Mouse (Mus musculus) liver, embryonic 14.5 days (tissue): ENCODE measurements at regions not wholly inside any gene's neighbourhood (a gene's known extent, or its start where the extent isn't known, plus 50 kb on each side); places are given as distances from the start of the nearest gene placed in this dataset.

ENCODE experiments used
- ATAC-seq: fragments of 200-750 bp; cut with Nextera tagmentation; 2 replicates; pipeline ENCODE4 v1.8.0; 2017; ENCODE audit warnings: moderate number of reproducible peaks, mild to moderate bottlenecking, moderate library complexity; ENCODE audit not compliant: insufficient read depth
- DNase-seq, 3 experiments: peaks; one replicate each; pipeline ENCODE4 v3.0.0-alpha.2; 2012 to 2013; ENCODE audit warnings: low read depth in 3 of 3, low spot score in 3 of 3
- H3K27ac ChIP-seq: fragments of 300-500 bp; sonication (generic); 2 replicates; pipeline ENCODE4 v1.5.1; 2014; ENCODE audit warnings: moderate library complexity, mild to moderate bottlenecking, control low read depth, inconsistent platforms
- H3K27me3 ChIP-seq: fragments of 300-500 bp; sonication (generic); 2 replicates; pipeline ENCODE4 v1.6.1; 2014; ENCODE audit warnings: mild to moderate bottlenecking, low read length, moderate library complexity; ENCODE audit not compliant: control insufficient read depth, insufficient read depth
- H3K36me3 ChIP-seq: fragments of 300-500 bp; sonication (generic); replicated peaks from 2 replicates; pipeline ENCODE4 v1.6.1; 2014; ENCODE audit warnings: low read depth; ENCODE audit not compliant: control insufficient read depth, insufficient read depth
- H3K4me1 ChIP-seq, 2 experiments: fragments of 200-500 bp in 1 of 2; fragments of 300-500 bp in 1 of 2; sonication (generic) in 1 of 2; replicated peaks; 2 replicates each; pipeline ENCODE4 v1.6.1; 2012 to 2014; ENCODE audit warnings: antibody characterized with exemption in 1 of 2, inconsistent platforms in 1 of 2, low read length in 1 of 2; ENCODE audit not compliant: control insufficient read depth in 2 of 2, insufficient read depth in 2 of 2
- H3K4me2 ChIP-seq: fragments of 300-500 bp; sonication (generic); 2 replicates; pipeline ENCODE4 v1.6.1; 2014; ENCODE audit warnings: low read depth, mild to moderate bottlenecking, control low read depth, moderate library complexity
- H3K4me3 ChIP-seq, 2 experiments: fragments of 200-500 bp in 1 of 2; fragments of 300-500 bp in 1 of 2; sonication (generic) in 1 of 2; 2 replicates each; pipeline ENCODE4 v1.5.1; 2012 to 2014; ENCODE audit warnings: low read depth in 2 of 2, low read length in 2 of 2, mild to moderate bottlenecking in 2 of 2, control low read depth in 1 of 2, inconsistent platforms in 1 of 2, moderate library complexity in 1 of 2; ENCODE audit not compliant: insufficient read depth in 1 of 2
- H3K9ac ChIP-seq: fragments of 300-500 bp; sonication (generic); replicated peaks from 2 replicates; pipeline ENCODE4 v1.6.1; 2014; ENCODE audit warnings: mild to moderate bottlenecking, control low read depth, moderate library complexity
- H3K9me3 ChIP-seq: fragments of 300-500 bp; sonication (generic); 2 replicates; pipeline ENCODE4 v1.6.1; 2016; ENCODE audit warnings: low read length, mixed read lengths; ENCODE audit not compliant: control insufficient read depth
- CTCF ChIP-seq: IDR thresholded peaks from 2 replicates; pipeline ENCODE4 v1.5.1; 2016; ENCODE audit warnings: antibody characterized with exemption, low read depth, control low read depth
- EP300 ChIP-seq: IDR thresholded peaks from 2 replicates; pipeline ENCODE4 v1.6.1; 2016; ENCODE audit warnings: antibody characterized with exemption, low read depth
- WGBS: fragments of 180-500 bp; shearing (Covaris S2); extraction: QIAGEN DNeasy Blood & Tissue Kit; methylation state at CpG from one replicate; pipeline ENCODE4 v1.1.7; 2014; ENCODE audit not compliant: insufficient replicate concordance; 5-methylcytosine and 5-hydroxymethylcytosine counted together

DNA sequence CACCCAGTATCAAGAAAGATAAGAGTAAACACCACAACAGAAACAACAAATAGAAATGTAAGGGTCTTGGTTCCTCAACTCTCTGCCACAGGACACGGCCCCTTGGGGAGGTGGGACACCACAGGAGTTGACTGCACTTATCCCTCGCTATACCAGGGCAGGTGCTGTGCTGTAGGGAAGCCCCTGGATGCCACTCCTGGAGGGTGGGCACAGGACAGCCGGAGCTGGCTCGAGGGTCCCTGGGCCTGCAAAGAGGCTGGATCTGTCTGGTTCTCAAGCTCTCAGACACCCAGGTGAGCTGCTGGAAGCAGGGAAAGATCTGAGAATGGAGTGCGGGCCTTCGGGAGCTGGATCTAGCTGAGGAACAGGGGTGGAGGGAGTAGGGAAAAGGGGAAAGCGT, 249.5 kb upstream of the Ccnh start:
- H3K4me3 ChIP-seq: no peak overlapping the region
- DNase-seq (no peak), ATAC-seq (no peak)
- H3K4me1 ChIP-seq: no peaks in the 10 kb centered on the region
- H3K36me3 ChIP-seq: no peaks in the 10 kb centered on the region
- no peaks in the 10 kb centered on the region for H3K9me3 ChIP-seq
- no peak overlapping the region for H3K9ac ChIP-seq
- H3K27me3 ChIP-seq: no peaks in the 10 kb centered on the region
- H3K4me2 ChIP-seq: no peak overlapping the region
- TF ChIP-seq CTCF (no peak), EP300 (no peak)
- H3K27ac ChIP-seq: no peak overlapping the region
- 50% methylated on average over 7 of the region's 7 CpGs for WGBS

DNA sequence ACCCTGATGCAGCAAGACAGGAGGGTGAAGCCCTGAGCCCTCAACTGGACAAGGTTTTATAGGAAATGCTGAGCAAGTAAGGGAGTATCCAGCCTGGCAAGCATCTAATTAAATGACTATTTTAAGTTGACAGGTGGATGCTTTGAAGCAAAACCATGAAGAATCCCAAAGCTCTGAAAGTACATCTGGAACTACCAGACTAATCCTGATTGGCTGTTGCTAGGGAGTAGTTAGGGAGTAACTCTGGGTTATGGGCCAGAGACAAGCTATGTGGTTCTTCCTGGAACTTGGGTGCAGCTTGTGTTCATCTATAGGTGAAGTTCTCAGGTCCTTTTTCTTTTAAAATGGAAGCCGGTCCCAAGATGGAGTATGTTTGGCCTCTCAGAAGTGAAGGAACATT, 248.3 kb upstream of the Ccnh start:
- Histone ChIP-seq H3K4me1 (no peaks in the 10 kb centered on the region), H3K9ac (no peak overlapping the region), H3K4me2 (no peak overlapping the region), H3K36me3 (no peaks in the 10 kb centered on the region), H3K9me3 (no peaks in the 10 kb centered on the region), H3K4me3 (no peak overlapping the region), H3K27me3 (no peaks in the 10 kb centered on the region), H3K27ac (no peak overlapping the region)
- TF ChIP-seq CTCF (no peak), EP300 (no peak)
- DNase-seq: no peak
- WGBS: 70% methylated on average over 1 of the region's 1 CpGs
- no peak for ATAC-seq

DNA sequence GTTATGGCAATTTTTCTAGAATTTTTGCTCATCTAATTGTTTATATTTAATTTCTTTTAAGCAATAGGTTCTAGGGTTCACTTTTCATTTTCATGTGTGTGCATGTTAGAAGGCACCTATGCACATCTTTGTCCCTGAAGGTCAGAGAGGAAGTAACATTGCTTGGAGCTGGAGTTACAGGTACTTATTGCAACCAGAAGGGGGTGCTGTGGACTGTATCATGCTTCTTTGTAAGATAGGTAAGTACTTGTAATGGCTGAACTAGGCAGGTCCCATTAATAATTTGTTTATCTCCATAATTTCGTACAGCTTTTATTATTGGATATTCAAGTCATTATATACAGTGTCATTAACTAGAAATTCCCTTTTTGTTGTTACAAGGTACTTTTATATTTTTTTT, 238.3 kb upstream of the Ccnh start:
- Histone ChIP-seq H3K4me1 (no peaks in the 10 kb centered on the region), H3K9ac (no peak overlapping the region), H3K36me3 (no peaks in the 10 kb centered on the region), H3K4me3 (no peak overlapping the region), H3K27ac (no peak overlapping the region), H3K27me3 (no peaks in the 10 kb centered on the region), H3K9me3 (no peaks in the 10 kb centered on the region), H3K4me2 (no peak overlapping the region)
- TF ChIP-seq EP300 (no peak), CTCF (peak; percentile 10; the same call in 1 of the 2 replicates)
- WGBS: 17% methylated on average over 1 of the region's 1 CpGs
- DNase-seq (no peak), ATAC-seq (no peak)

DNA sequence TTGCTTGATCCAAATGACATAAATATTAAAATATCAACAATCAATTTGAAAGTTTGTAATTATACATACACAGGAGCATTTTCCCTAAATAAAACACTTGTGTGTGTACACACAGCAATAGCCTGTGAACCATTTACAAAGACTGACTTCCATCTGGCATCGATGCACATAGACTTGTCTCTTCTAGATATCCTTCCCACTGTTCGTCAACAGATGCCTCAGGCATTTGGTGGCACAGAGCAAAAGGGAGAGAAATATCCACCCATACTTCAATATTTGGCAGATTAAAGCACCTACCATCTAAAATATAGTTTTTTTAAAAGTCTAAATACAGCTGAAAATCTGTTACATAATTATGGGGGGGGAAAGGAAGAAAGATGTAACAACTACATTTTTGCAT, 236.0 kb upstream of the Ccnh start:
- H3K4me2 ChIP-seq: no peak overlapping the region
- TF ChIP-seq CTCF (no peak), EP300 (no peak)
- no peaks in the 10 kb centered on the region for H3K36me3 ChIP-seq
- ATAC-seq (no peak), DNase-seq (no peak)
- WGBS: 52% methylated on average over 2 of the region's 2 CpGs
- H3K4me3 ChIP-seq: no peak overlapping the region
- no peaks in the 10 kb centered on the region for H3K27me3 ChIP-seq
- H3K4me1 ChIP-seq: no peaks in the 10 kb centered on the region
- H3K27ac ChIP-seq: no peak overlapping the region
- H3K9ac ChIP-seq: no peak overlapping the region
- H3K9me3 ChIP-seq: no peaks in the 10 kb centered on the region

DNA sequence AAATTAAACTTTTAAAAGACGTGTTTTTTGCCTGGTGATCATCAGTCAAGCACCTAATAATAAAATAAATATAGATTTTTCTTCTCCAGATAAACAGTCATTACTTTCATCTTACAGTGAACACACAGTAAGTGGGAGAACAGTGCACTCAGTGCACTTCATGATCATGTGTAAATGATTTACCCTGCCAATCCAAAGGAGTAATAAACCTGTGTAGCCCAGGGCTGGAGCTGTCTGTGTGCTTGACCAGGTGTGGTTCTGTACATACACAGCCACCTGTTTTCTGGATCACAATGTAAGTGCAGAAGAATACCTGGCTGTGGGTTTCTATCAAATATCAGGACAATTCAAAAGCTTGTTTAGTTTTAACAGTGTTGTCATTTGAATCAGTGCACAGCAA, 235.4 kb upstream of the Ccnh start:
- ATAC-seq (no peak), DNase-seq (no peak)
- no peaks in the 10 kb centered on the region for H3K36me3 ChIP-seq
- H3K9ac ChIP-seq: no peak overlapping the region
- no peaks in the 10 kb centered on the region for H3K9me3 ChIP-seq
- H3K4me2 ChIP-seq: no peak overlapping the region
- no peaks in the 10 kb centered on the region for H3K4me1 ChIP-seq
- WGBS: 13% methylated on average over 1 of the region's 1 CpGs
- no peaks in the 10 kb centered on the region for H3K27me3 ChIP-seq
- no peak overlapping the region for H3K4me3 ChIP-seq
- no peak overlapping the region for H3K27ac ChIP-seq
- TF ChIP-seq EP300 (no peak), CTCF (no peak)

DNA sequence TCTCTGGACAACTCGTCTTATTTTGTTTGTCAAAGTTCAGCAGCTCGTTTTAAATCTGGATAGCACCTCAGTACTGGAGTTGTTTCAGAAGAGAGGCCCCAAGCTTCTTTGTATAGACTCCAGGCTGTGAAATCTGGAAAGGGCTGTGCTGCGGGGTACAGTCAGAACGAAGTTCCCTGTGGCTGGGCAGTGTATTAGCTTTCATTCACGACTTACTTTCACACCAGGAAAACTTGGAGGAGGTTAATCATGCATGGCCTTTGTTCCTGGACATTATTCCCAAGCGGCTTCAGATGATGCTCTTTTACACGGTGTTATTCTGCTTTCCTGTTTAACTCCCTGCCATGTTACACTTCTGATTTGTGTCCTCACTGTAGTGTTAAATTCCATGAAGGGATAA, 220.3 kb upstream of the Ccnh start:
- no peak for ATAC-seq
- 46% methylated on average over 7 of the region's 7 CpGs for WGBS
- no peaks in the 10 kb centered on the region for H3K9me3 ChIP-seq
- no peak overlapping the region for H3K27ac ChIP-seq
- no peak overlapping the region for H3K4me2 ChIP-seq
- no peak overlapping the region for H3K4me3 ChIP-seq
- H3K27me3 ChIP-seq: no peaks in the 10 kb centered on the region
- no peaks in the 10 kb centered on the region for H3K36me3 ChIP-seq
- DNase-seq: no peak
- no peak for TF ChIP-seq EP300
- no peak for TF ChIP-seq CTCF
- no peaks in the 10 kb centered on the region for H3K4me1 ChIP-seq
- H3K9ac ChIP-seq: no peak overlapping the region
